Mouse (Mus musculus) left cerebral cortex, adult 2 months (tissue): ENCODE results near the gene Hist3h2ba. TPM values are rescaled to one million over a fixed set of nuclear protein-coding genes. Genes with fewer than 3 reads are reported as not detected.

Experiments used
- DNase-seq, 2 experiments: peaks; one replicate each; pipeline ENCODE4 v3.0.0; 2021 to 2022; ENCODE audit warnings: low spot score in 2 of 2, mixed read lengths in 1 of 2; ENCODE audit errors: extremely low spot score in 1 of 2
- H3K27ac ChIP-seq: fragments of 200-600 bp; 2 replicates; pipeline ENCODE4 v1.8.1; 2022
- H3K4me3 ChIP-seq: fragments of 200-600 bp; 2 replicates; pipeline ENCODE4 v1.8.1; 2022
- CTCF ChIP-seq: fragments of 200-600 bp; IDR thresholded peaks from 2 replicates; pipeline ENCODE4 v1.8.1; 2022; ENCODE audit warnings: antibody characterized with exemption, mild to moderate bottlenecking, moderate library complexity
- intact Hi-C: fragments of 180-260 bp; cut with DNase I; formaldehyde crosslinking; loops from one replicate; pipeline ENCODE4 v1.15.1; 2025
- microRNA-seq, 2 experiments: library from miRNA; unstranded; fragments of <30 nt; microRNA quantifications; one replicate each; pipeline ENCODE4 v1.2.0; 2021
- total RNA-seq, 2 experiments: library from RNA; stranded (reverse); gene quantifications; 2 replicates each; pipeline ENCODE4 v1.2.3; 2021

Gene Hist3h2ba
- total RNA-seq, 2 experiments from 2014 or later, result 88.5 to 98.9 TPM

DNA sequence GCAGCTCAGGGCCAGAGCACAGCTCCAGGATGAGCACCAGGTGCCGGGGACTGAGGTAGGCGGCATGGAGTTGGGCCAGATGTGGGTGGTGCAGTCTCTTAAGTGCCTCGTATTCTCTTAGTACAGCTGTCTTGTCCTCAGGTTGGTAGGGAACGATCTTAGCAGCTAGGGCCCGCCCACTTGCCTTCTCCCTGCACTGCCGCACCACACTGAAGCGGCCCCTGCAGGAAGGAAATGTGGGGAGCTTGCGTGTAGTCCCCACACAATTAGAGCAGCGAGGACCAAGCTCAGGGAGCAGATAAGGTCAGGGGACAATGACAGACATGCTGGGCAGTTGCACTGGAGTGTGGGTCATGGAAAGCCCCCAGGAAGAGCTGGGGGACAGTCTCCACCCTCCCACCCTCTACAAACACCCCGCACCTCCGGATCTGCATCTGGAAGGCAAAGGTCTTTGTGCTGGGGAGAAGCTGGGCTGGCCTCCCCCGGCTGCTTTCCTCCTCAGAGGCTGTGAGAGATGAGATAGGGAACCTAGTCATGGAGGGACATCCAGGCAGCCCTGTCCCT, 47.2 kb downstream of the Hist3h2ba start:
- intact Hi-C loops, result no loop called here
- no peak for DNase-seq
- Histone ChIP-seq H3K4me3 (no peak overlapping the region), H3K27ac (no peak overlapping the region)
- TF ChIP-seq CTCF, result peak; percentile 26

DNA sequence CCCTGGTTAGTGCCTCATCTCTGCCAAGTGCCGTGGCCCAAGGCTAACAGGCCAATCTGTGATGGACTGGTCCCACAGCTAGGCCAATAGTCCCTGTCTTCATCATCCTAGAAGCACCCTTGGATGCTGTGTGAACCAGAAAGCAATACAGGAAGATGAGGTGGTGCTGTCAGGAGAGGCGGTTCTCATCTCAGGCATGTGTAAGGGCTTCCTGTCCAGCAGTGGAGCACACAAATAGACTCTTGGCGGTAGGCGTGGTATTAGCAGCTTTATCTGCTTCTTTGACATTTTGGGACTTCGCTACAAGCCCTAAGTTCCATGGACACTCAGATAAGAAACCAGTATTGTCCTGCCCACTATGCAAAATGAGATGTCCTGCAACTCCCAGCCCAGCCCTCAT, 48.8 kb downstream of the Hist3h2ba start:
- TF ChIP-seq CTCF, result no peak
- intact Hi-C loops, result no loop called here
- no peak for DNase-seq
- Histone ChIP-seq H3K4me3 (no peak overlapping the region), H3K27ac (no peak overlapping the region)

Small RNA genes lying within 50 kb of the gene (microRNA-seq; reads per million reads assigned to microRNA genes)
- gene Gm44313, result 0 reads per million in 2 experiments

Other genes starting within 250 kb of the Hist3h2ba start
- not detected for gene Olfr319, start 249.8 kb upstream of the Hist3h2ba start, total RNA-seq
- not detected for gene Olfr318, start 224.9 kb upstream of the Hist3h2ba start, total RNA-seq
- under 1 TPM in 1 of 2 experiments, not detected in 1; 0.23 TPM for gene Olfr317, start 209.7 kb upstream of the Hist3h2ba start, total RNA-seq
- 1 to 10 TPM; 1.2 to 1.4 TPM for gene Olfr316, start 196.2 kb upstream of the Hist3h2ba start, total RNA-seq
- not detected for gene Olfr315, start 175.7 kb upstream of the Hist3h2ba start, total RNA-seq
- gene Olfr314, start 166.0 kb upstream of the Hist3h2ba start, total RNA-seq, result not detected
- 1 to 10 TPM; 1.4 to 3.5 TPM for gene Fam183b, start 147.0 kb upstream of the Hist3h2ba start, total RNA-seq
- not detected for gene Olfr313, start 133.9 kb upstream of the Hist3h2ba start, total RNA-seq
- under 1 TPM in 1 of 2 experiments, not detected in 1; 0.09 TPM for gene Olfr312, start 119.7 kb upstream of the Hist3h2ba start, total RNA-seq
- under 1 TPM in 1 of 2 experiments, not detected in 1; 0.26 TPM for gene Olfr311, start 109.7 kb upstream of the Hist3h2ba start, total RNA-seq
- gene Gm12258, start 101.8 kb upstream of the Hist3h2ba start, total RNA-seq, result 10 to 100 TPM; 17.3 to 20.2 TPM
- gene 2810021J22Rik, start 81.7 kb upstream of the Hist3h2ba start, total RNA-seq, result 10 to 100 TPM; 10.9 to 11.5 TPM
- gene Zfp39, start 44.7 kb upstream of the Hist3h2ba start, total RNA-seq, result 1 to 10 TPM; 8.2 to 9.0 TPM
- not detected for gene Btnl10, start 31.0 kb upstream of the Hist3h2ba start, total RNA-seq
- 100 to 1,000 TPM; 445 to 469 TPM for gene Rnf187, start 10.0 kb upstream of the Hist3h2ba start, total RNA-seq
- 10 to 100 TPM; 55.5 to 59.1 TPM for gene Hist3h2a, start 5.8 kb downstream of the Hist3h2ba start, total RNA-seq
- gene Trim17, start 5.8 kb downstream of the Hist3h2ba start, total RNA-seq, result 1 to 10 TPM; 4.8 to 4.9 TPM
- 10 to 100 TPM; 25.6 to 26.1 TPM for gene Trim11, start 29.2 kb downstream of the Hist3h2ba start, total RNA-seq
- 1 to 10 TPM; 1.5 to 1.9 TPM for gene Obscn, start 187.5 kb downstream of the Hist3h2ba start, total RNA-seq
- gene Iba57, start 214.8 kb downstream of the Hist3h2ba start, total RNA-seq, result 1 to 10 TPM; 7.4 to 7.8 TPM
- 1 to 10 TPM; 7.4 to 8.0 TPM for gene Gjc2, start 234.3 kb downstream of the Hist3h2ba start, total RNA-seq
- 100 to 1,000 TPM; 135 TPM for gene Guk1, start 243.3 kb downstream of the Hist3h2ba start, total RNA-seq